Mouse (Mus musculus): Measurements from ENCODE around the gene Ift81.

Gene Ift81

DNA sequence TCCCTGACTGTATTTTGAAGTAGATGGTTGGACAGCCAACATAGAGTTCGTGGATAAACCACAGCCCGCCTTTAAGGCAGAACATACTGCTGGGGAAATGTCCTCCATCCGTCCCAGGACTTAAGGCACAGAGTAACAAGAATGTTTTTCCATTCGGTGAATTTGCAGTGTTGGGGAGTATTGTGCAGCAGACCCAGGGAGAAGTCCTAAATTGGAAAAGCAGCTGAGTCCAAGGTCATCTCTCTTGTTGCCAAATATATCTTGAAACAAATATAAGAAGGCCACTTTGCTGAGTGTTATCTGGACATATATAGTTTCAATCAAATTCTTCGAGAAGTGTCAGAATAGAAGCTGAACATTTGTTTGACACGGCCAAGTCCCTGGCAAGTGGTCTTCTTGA, 70.9 kb downstream of the Ift81 start:
- DNase-seq: no peak

DNA sequence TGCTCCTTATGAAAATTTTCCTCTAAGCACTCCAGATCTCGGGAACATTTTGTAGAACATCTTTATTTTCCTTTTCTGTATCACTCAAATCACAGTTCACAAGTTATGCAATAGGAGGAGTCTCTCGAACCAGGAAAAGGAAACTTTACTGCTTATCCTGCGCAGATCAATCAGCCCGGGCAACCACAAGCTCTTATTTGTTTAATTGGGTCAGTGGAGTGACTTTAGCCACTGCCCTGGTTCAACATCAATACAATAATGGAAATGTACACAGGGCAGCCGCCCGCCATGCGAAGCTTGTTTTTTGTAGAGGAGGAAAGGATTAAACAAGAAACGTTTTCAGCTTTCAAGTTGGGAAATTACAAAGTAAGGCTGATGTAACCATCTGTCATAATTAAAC, 72.4 kb downstream of the Ift81 start:
- DNase-seq: no peak

DNA sequence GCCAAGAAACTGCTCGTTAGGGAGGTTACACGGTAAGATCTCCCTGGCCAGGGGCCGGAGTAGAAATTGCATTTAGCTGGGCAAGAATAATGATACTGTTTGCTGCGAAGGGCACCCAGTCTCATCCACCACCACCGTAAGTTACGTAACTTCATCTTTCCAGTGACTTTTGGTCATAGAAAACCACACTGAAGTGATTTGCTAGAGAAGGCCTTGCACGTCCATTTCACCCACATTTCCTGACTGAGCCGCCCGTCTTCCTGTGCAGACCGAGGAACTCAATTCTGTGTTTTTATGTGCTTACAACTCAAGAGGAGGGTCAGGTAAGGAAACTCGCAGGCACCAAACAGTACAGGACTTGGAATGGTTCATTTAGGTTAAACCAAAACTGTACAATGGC, 76.2 kb downstream of the Ift81 start:
- no peak for DNase-seq

DNA sequence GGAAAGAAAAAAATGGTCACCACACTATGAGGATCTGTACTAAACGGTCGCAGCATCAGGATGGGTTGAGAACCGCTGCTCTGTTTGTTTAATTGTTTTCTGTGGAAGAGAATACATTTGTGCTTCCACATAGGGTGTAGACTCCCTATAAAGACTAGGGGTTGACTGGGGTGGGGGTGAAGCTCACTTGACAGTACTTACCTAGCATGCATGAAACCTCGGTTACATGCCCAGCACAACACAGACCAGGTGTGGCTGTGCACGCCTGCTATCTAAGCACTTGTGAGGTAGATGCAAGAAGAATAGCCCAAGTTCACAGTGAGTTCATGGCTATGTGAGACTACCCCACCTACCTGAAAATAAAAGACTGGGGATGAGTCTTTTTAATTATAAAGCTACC, 76.7 kb downstream of the Ift81 start:
- no peak for DNase-seq

DNA sequence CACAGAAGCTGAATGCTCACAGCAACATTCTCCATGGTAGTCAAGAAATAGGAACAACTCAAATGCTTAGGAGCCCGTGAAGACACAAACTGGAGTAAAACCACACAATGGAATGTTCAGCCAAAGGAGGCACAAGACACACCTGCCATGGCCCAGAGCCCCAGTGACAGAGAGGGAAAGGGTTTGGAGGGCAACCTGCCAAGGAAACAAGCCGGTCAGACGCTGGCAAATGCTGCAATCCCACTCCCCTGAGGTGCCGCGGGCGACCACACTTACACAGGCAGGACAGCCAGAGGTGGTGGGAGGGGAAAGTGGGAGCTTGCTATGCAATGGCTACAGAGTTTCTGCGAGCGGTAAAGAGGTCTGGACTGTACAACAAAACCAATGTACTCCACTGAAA, 80.4 kb downstream of the Ift81 start:
- no peak for DNase-seq

DNA sequence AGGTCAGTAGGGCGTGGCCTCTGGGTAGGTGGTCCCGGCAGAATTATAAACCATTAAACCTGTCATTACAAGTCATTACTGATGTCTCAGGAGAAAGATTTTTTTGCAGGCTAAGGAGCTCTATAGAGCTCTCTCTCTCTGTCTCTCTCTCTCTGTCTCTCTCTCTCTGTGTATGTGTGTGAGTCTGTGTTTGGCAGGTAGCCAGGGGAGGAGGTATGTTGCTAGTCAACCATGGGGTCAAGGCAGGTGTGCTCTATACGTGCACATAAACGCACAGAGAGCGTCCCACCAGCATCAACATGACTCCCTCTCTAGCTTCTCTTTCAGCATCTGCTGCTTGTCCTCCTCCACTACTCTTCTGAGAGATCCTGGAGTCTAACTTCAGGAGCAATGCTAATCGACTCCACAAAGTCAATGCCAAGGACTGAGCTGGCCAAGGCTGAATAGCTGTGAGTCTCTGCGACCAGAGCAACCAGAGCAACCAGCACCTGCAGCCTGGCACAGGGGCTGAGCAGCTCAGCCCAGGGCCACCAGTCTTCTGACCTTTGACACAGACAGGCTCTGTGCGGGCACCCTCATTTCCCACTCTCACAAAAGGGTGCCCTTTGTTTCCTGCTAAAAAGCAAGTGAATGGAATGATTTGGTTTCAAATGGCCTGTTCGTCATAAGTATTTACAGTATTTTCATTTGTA, 84.3 kb downstream of the Ift81 start:
- peak; percentile 43 for DNase-seq

DNA sequence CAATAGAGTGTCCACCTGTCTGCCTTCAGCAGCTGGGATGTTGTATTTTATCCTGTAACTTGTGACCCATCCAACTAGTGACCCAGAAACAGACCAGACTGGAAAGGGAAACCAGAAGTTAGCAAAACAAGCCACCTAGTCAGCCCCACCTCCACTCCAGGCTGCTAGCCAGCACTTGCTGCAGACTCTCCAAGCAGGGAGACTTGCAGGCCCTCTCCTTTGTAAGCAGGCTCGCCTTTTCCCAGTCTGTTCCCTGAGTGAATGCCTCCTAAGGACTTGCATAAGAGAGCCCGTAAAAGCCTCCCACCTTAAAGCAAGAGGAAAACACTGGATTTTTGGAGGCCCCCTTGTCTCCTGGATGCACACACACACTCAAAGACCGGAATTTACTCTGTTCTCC, 85.0 kb downstream of the Ift81 start:
- peak; percentile 81 for DNase-seq

DNA sequence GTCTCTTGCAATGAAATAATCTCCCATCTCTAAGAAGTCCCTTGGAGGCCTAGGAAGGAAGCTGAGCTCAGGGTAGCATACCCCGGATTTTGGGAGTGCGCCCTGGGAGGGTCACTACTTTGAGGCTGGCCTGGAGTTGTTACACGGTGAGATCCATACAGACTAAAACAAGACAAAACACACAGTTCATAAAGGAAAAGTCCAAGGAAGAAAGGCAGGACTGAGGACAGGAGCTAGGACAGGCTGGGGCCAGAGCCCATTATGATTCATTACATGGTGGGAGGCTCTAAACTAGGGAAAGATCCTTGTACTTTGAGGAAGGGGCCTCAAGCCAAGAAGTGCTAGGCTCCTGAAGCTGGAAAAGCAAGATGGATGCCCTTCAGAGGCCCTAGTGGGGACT, 85.7 kb downstream of the Ift81 start:
- no peak for DNase-seq

DNA sequence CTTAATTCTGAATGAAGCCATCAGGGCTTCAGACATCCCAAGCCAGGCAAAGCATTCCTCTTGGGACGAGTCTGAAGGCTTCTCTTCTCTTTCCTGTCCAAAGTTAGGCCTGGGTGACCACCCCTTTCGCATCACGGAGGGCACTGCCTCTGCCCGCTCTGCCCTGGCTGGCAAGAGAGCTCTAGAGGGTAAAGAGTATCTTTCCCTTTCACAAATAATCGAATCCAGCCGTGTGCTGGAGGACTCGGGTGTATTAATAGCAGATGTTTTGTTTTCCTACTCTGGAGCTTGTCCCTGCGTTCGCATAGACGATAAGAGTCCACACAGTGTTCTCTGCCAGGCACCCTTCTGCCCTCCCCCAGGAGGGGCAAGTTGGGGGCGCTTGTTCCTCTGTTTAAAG, 86.6 kb downstream of the Ift81 start:
- peak; percentile 22 for DNase-seq

DNA sequence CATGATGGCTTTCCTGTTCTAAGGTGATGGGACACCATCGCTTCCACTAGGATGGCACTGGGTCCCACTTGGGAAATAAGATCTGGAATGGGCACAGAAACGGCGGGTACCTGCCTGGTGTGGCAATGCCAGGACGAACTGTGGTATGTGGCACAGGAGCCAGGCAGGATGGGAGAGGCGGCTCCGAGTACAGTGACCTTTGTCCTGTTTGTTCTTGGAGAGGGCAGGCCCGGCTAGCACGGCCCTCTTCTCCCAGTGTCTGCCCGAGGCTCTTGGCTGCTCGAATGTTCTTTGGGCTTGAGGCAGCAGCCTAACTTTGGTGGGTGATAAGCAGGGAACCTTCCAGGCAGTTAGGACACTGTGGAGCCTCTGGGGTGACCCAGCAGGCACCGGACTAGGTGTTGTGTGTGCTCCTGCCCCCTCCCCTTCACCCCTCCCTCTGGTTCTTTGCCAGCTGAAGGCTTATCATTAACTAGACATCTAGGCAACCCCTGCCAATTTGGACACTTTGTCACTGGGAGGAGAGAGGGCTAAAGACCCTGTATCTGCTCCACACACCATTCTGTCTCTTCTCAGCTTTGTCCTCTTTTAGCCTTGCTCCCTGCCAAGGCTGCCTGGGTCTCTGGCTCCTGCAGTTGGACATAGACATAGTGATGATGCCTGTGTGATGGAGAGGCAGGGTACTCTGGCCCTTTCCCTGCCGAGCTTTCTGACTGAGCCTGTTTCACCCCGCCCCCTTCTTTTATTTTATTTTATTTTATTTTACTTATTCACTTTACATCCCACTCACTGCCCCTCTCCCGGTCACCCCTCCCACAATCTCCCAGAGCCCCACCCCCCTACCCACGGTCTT, 87.2 kb downstream of the Ift81 start:
- DNase-seq: peak; percentile 75

DNA sequence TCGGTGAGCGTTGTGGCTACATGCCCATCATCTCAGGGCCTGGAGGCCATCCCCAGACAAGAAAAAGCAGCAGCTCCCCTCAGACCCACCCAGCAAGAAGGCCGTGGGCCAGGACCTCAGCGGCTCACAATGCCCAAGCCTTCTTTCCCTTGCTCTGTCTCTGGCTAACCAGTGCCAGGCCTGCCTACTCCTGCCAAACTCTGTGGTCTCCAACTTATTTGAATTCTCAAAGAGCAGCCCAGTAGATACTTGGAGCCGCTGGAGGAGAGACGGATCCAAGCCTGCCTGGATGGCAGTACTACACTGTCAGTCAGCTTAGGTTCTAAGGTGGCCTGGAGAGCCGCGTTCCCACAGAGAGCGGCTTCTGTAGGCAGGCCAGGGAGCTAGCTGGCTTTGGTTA, 87.9 kb downstream of the Ift81 start:
- no peak for DNase-seq

DNA sequence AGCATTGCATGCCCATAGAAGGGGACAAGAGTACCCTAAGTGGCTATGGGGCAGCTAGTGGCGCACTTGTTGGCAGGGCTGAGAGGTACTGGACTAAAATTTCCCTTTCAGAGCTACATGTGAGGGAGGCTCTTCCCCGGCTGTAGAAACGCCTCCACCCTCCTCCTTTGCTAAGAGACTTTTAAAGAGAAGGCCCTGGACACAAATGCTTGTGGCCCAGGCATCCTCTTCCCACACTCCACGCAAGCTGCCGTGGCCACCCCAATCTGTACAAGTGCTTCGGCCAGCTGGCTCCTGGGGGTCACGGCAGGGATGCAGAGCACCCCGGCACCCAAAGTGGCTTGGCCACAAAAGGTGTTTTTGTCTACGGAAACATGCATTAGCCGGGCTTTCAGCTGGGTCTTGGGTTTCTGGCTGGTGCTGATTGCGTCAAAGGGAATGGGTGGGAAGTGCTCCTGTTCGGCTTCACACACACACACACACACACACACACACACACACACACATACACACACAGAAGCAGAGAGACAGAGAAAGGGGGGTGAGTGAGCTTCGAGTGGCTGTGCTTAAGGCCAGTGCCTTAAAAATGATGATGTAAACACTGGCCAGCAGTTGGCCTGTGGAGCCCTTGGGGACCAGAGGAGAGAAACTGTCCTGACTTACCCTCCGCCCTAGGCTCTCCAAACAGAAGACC, 88.9 kb downstream of the Ift81 start:
- peak; percentile 21 for DNase-seq

DNA sequence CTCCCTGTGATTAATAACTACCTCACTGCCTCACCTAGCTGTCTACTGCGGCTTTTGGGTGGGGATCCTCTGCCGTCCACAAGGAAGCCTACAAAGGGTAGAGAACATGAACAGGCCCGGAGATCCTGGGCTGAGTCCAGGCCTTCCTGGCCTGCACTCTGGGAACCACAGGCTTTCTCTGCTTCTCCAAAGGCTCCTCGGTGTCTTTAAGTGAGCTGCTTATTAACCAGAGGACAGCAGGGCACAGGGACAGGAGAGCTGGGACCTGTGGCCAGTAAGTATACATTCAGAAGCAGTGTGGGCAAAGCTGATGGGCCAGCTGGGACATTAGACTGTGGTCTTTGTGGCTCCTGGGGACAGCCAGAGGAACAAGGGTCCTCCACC, 89.5 kb downstream of the Ift81 start:
- DNase-seq: peak; percentile 54

DNA sequence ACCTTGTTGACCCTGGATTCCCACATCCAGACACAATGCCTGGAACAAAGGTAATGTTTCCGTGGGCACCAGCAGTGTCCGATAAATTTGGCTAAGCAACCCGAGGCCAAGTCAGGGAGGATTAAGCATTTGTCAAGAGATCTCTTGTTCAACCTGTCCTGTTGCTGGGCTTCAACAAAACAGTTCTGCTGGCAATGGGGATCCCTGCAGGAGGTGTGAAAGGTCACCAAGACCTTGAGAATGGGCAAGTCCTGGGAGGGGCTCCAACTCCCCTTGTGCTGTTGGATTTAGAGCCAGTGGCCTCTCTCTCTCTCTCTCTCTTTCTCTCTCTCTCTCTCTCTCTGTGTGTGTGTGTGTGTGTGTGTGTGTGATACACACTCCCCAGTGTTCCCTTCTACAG, 90.1 kb downstream of the Ift81 start:
- no peak for DNase-seq

DNA sequence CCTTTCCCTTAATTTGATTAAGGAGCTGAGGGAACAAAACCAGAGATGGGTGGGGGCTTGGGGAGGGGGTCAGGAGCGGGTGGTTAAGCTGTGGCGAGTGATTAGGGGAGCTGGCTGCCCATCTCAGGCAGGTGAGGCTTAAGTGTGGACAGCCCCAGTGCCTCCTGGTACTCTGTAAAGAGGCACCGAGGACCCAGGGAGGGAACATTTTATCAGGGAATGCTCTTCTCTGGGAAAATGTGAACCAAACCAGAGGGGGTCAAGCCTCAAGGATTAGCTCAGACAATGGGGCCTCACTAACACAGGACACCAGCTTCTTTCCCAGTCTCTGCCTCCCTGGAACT, 93.2 kb downstream of the Ift81 start:
- no peak for DNase-seq

DNA sequence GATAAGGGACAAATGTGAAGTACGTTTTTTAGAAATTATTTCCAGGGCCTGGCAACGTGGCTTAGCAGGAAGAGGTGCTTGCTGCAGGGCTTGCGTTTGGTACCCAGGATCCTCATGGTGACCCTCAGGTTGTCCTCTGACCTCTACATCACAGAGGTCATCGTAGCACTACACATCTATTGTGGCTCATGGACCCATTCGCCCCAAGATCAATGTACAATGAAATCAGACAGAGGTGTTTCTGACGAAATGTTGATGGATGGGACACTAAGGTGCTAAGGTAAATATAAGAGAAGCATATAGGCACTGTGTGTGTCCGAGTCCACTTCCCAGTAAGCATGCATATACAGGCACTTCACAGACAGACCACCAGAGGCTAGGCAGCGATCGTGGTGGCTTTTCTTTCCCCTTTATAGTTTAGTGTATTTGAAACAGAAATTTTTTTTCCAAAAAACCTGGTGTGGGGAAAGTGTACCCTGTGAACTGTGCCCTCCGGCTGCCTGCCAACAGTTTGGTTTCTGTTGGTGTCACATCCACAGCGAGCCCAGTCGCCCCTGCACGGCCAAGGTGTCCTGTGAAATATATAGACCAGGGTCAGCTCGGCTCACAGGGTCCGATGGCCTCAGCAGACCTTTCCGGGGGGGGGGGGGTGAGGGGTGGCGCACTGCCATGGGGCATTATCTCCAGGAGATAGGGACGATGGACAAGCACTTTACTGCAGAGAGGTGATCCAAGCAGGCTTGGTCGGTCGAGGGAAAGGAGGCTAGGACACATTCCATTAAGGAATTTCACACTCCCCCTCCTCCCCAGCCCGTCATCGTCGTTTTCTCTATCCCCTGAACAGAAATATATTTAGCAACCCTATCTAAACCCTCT, 93.8 kb downstream of the Ift81 start:
- no peak for DNase-seq

DNA sequence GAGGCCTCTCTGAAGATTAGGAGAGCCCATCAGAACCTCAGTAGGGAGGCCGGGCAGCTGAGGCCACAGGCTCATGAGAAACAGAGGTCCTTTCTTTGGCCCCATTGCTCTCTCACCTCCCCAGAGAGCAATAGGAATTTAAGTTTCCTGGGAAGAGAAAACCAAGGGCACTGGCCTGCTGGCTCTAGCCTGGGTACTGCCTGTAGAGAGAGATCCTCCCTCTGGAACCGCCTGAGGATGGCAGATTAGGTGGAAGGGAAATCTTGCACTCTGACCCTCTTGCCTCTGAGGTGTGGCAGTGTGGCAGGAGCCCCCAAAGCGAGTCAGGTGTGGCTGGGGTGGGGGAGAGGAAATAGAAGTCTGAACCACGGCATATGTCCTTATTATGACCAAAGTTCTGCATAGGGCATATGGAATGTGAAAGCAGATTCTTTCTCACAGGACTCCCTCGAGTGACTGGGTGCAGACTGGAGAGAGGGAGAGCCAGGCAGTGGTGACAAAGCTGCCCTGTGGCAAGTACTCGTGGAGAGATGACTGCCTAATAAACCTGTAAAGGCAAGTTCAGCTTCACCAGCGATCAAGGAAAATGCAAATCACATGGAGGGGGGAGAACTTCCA, 95.2 kb downstream of the Ift81 start:
- DNase-seq: no peak

DNA sequence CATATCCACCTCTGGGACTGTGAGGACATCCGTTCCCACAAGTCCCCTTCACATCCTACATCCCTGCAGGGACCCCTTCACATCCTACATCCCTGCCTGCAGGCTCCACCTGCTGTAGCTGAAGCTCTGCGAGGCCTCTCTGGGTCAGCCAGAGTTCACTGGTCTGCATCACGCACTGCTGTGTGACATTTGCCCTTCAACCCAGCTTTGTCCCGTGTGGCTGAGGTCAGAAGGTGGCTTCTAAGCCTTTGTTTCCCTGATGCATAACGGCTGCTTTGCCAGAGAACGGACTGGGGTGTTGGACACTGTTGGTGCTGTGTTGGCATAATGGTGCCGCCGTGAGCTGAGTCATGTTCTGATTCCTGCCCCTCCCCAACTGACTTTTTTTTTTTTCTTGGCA, 96.1 kb downstream of the Ift81 start:
- DNase-seq: no peak

DNA sequence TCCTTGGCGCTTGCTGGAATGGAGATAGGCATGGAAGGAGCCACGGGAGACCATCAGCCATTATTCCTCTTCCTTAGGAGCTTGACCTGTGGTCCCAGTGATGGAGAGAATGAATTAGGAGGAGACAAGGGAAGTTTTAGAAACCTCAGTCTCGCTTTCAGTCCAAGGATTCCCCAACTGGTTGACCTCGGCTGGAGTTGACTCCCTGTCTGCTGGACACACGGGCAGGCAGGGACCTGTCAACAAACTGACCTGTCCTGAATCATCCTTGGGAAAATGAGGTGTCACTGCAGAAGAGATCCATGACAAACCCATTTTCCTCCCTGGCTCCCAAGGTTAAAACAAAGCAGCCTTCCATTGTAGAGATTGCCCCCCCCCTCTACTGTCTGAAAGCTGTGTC, 97.4 kb downstream of the Ift81 start:
- DNase-seq: no peak

DNA sequence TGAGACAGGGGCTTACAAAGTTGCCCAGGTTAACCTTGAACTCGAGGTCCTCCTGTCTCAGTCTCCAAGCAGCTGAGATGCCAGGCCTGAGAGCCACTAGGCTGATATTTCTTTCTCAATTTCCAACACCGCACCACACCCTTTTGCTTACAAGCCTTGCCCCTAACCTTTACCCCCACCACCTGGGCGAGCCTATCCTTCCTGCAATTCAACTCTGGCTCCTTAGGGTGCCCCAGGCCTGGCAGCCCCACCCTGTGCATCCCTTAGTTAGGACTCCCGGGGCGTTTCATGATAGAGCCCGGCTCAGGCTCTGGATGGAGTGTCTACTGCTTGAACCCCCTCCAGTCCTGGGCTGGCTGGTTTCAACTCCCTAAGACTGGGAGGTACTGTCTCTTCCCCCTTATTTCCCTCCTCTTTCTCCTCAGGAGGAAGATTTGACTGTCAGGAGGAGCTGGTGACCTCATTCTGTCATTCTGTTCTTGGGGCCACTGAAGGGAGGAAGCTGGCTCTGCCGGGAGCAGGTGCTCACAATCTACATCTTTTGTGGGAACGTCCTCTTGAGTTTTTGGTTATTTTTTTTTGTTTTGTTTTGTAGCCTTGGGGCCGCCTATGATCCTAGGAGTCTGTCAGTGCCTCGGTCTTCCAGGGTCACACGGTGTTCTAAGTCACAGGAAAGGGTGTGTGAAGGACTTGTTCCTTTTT, 98.1 kb downstream of the Ift81 start:
- DNase-seq: no peak

DNA sequence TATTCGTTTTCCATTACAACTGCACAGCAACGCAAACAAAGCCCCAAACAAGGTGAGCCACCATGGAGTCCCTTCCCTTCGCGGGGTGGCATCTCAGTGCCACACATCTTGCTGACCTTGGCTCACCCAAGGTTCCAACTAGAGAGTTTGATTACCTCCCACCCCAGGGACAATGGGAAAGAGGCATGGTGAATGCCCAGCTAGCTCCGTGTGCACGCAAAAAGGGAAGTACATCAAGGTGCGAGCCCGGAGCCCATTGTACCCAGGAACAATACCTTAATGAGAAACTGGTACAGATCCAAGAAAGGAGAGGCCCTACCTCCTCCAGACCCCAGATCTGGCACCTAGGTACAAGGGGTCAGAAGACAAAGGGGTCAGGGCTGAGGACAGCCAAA, 100.2 kb downstream of the Ift81 start:
- DNase-seq: no peak

Measured in kidney, postnatal 10 days (tissue).